Mouse (Mus musculus) right cerebral cortex, adult 2 months (tissue): Measurements from ENCODE around the gene 2900026A02Rik.

Experiments used
- DNase-seq, 2 experiments: peaks; one replicate each; pipeline ENCODE4 v3.0.0; 2021 to 2022; ENCODE audit warnings: low spot score in 2 of 2

2900026A02Rik gene

GRCm38 (mm10) chr5:113150871-113151553 is 70.0 kb downstream of the 2900026A02Rik start:
- DNase-seq = no peak

- no peak for DNase-seq
Observed at GRCm38 (mm10) chr5:113149052-113149451, 72.0 kb downstream of the 2900026A02Rik start.

DNA sequence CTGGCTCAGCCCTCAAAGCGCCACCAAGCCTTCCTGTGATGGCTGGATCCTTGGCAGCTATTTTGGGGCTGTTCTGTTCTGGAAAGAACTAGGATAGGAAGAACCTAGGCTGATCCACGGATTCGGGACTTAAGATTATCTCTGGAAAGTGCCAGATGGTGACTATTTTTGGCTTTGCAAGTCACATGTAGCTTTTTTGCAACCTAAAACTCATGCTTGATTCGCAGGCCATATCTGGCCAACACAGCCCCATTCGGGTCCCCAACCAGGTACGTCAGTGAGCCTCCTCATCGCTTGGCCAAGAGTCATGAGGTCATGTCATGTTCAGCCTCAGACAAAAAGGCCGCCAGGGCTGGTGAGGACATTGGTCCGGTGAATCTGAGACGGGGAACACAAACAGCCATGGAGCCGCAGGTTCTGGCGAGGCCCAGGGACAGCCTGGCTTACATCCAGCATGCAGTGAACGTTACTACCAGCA is 73.0 kb downstream of the 2900026A02Rik start:
- peak in 1 of 2 experiments; percentile 58 for DNase-seq

- no peak for DNase-seq
Observed at GRCm38 (mm10) chr5:113146656-113147055, 74.4 kb downstream of the 2900026A02Rik start.

GRCm38 (mm10) chr5:113145171-113145570 is 75.9 kb downstream of the 2900026A02Rik start:
- DNase-seq = peak in 1 of 2 experiments; percentile 37

GRCm38 (mm10) chr5:113142486-113142885 is 78.5 kb downstream of the 2900026A02Rik start:
- DNase-seq = peak; percentile 84 to 86

GRCm38 (mm10) chr5:113142018-113142417 is 79.0 kb downstream of the 2900026A02Rik start:
- no peak for DNase-seq

DNA sequence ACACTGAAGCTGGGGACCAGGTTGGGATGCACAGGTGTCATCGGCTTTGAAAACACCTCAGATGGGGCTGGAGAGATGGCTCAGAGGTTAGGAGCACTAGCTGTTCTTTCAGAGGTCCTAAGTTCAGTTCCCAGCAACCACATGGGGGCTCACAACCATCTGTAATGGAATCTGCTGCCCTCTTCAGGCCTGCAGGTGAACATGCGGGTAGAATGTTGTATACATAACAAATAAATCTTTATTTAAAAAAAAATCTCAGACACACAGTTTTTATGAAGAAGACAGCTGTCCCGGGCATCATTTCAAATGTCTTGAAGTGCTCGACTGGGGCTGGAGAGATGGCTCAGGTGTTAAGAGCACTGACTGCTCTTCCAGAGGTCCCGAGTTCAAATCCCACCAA is 80.2 kb downstream of the 2900026A02Rik start:
- DNase-seq = no peak

DNA sequence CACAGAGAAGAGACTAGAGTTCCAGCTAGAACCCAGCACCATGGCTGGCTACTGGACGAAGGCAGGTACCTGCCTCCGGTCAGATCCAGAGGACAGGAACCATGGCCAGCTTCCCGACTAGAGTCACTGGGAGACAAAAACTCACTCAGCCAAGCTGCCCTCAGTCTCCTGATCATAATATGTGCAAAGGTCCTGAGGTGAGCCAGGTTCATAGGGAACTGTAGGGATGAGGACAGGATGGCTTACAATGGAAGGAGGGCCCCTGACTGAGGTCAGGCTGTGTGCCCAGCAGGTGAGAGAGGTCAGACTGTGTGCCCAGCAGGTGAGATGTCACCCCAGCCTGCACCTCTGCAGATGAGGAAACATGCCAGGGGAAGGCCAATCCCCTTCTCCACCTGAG is 81.0 kb downstream of the 2900026A02Rik start:
- no peak for DNase-seq

GRCm38 (mm10) chr5:113139064-113139726 is 81.8 kb downstream of the 2900026A02Rik start:
- DNase-seq = no peak

DNA sequence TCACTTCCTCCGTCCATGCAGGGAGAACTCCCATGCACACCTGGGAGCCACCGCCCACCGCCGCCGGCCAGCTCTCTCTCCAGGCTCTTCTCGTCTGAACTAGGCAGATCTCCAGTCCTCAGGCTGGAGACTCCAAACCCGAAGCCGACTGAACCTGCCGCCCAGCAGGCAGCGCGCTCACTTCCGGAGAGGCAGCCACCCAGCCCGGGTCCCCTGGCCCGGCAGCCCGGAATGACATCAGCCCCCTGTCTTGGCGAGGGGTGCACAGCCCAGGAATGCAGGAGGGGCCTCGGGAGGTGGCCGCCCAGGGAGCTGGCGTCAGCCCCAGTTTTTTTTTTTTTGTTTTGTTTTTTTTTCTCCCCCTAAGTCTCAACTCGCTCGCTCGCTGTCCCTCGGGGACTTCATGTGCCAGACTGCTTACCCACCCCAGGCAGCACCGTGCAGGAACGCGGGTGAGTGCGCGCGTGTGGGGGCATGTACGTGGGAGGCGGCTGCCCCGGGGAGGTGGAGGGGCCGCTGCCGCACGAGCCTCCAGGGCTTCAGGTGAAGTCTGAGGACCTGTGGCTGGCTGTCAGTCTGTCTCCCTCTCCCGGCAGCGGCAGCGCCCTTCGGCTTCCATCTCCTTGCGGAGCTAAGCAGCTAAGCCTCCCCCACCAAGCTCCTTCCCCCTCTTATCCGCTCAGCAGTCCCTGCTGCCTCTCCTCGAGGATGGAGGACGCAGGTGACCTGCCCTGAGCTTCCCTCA is 82.5 kb downstream of the 2900026A02Rik start:
- DNase-seq = peak; percentile 49 to 71

GRCm38 (mm10) chr5:113137691-113138318 is 83.2 kb downstream of the 2900026A02Rik start:
- DNase-seq = peak in 1 of 2 experiments; percentile 42

GRCm38 (mm10) chr5:113136951-113137487 is 84.0 kb downstream of the 2900026A02Rik start:
- no peak for DNase-seq

GRCm38 (mm10) chr5:113135513-113135912 is 85.5 kb downstream of the 2900026A02Rik start:
- no peak for DNase-seq

- DNase-seq = no peak
Observed at GRCm38 (mm10) chr5:113133722-113134710, 87.0 kb downstream of the 2900026A02Rik start.

DNA sequence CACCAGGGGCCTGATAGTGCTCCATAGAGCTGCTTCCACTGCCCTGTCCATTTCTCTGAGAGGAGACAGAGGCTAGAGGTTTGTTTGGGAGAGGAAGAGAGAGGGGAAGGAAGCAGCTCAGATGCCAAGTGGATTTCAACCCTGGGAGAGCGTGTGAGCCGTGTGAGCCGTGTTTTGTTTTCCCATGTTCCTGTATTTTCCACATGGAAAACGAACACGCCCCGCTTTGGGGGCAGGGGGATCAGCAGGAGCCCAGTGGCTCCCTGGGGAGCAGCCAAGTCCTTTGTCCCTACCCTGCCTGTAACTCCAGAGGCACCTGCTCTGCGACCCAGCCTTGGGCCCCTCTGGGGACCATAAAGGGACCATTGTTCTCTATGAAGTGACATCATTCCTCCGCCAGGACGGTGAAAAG is 88.0 kb downstream of the 2900026A02Rik start:
- no peak for DNase-seq

DNA sequence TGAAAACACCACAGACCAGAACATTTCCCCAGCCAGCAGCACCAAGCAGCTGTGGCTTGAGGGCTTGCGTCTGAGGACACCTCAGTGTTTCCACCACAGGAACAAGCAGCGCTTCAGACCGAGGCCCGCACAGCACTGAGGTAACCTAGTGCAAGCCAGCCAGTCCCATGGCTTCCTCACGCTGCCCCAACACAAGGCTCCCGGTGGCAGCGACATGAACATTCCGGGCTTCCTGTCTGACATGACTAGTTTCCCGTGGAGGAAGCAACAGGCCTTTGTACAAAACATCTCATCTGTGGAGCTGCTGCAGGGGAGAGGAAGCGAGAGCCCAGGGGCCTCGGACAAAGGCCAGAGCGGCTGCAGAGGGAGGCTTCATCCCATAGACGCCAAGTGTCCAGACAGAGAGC is 88.4 kb downstream of the 2900026A02Rik start:
- DNase-seq = no peak

DNA sequence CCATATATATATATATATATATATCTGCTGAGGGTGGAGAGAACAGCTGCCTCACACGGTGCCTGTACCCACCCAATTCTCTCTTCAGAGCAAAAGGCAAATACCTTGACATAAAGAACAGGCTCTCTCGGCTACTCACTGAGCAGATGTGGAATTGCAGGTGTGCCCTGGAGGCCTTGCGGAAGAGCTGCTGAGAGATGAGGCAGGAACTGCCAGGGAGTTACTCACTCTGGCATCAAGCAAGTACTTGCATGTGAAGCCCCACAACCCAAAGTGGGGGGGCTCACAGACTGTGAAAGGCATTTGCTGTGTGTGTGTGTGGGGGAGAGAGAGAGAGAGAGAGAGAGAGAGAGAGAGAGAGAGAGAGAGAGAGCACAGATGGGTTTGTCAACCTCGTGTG is 92.6 kb downstream of the 2900026A02Rik start:
- DNase-seq = no peak

- no peak for DNase-seq
Observed at GRCm38 (mm10) chr5:113126476-113126875, 94.6 kb downstream of the 2900026A02Rik start.

GRCm38 (mm10) chr5:113123693-113124092 is 97.3 kb downstream of the 2900026A02Rik start:
- no peak for DNase-seq
